Mouse (Mus musculus) forebrain, embryonic 15.5 days (tissue): ENCODE results near the gene Samd9l. TPM values are rescaled to one million over a fixed set of nuclear protein-coding genes. Genes with fewer than 3 reads are reported as not detected.
"Not testable (repeated sequence)": the region's sequence is repeated elsewhere in the genome, so short reads cannot be mapped to it uniquely, and the experiment has no call there.

Source experiments
- ATAC-seq: fragments of 200-750 bp; cut with Nextera tagmentation; replicated peaks from 2 replicates; pipeline ENCODE4 v1.8.0; 2017; ENCODE audit warnings: mild to moderate bottlenecking, moderate TSS enrichment, moderate library complexity
- H3K27ac ChIP-seq: fragments of 300-500 bp; sonication (generic); replicated peaks from 2 replicates; pipeline ENCODE4 v1.5.1; 2015; ENCODE audit warnings: mild to moderate bottlenecking, inconsistent platforms
- H3K27me3 ChIP-seq: fragments of 300-500 bp; sonication (generic); 2 replicates; pipeline ENCODE4 v1.6.1; 2015; ENCODE audit warnings: inconsistent platforms
- H3K36me3 ChIP-seq: fragments of 300-500 bp; sonication (generic); 2 replicates; pipeline ENCODE4 v1.6.1; 2015; ENCODE audit warnings: mild to moderate bottlenecking, inconsistent platforms
- H3K4me1 ChIP-seq: fragments of 300-500 bp; sonication (generic); 2 replicates; pipeline ENCODE4 v1.6.1; 2015; ENCODE audit warnings: inconsistent platforms
- H3K4me2 ChIP-seq: fragments of 300-500 bp; sonication (generic); replicated peaks from 2 replicates; pipeline ENCODE4 v1.6.1; 2015; ENCODE audit warnings: mild to moderate bottlenecking, inconsistent platforms
- H3K4me3 ChIP-seq: fragments of 300-500 bp; sonication (generic); 2 replicates; pipeline ENCODE4 v1.5.1; 2015; ENCODE audit warnings: mild to moderate bottlenecking, inconsistent platforms
- H3K9ac ChIP-seq: fragments of 300-500 bp; sonication (generic); replicated peaks from 2 replicates; pipeline ENCODE4 v1.6.1; 2015; ENCODE audit warnings: mild to moderate bottlenecking, inconsistent platforms
- H3K9me3 ChIP-seq: fragments of 300-500 bp; sonication (generic); 2 replicates; pipeline ENCODE4 v1.6.1; 2016; ENCODE audit warnings: inconsistent platforms
- WGBS: fragments of 180-500 bp; shearing (Covaris S2); methylation state at CpG from one replicate; pipeline ENCODE4 v1.1.7; 2015; ENCODE audit warnings: mixed read lengths; 5-methylcytosine and 5-hydroxymethylcytosine counted together
- polyA plus RNA-seq: library from polyadenylated mRNA; unstranded; fragments of >200 nt; fragmentation: Nextera tagmentation; extraction: Ambion mirVana; gene quantifications from 2 replicates; pipeline ENCODE4 v1.2.1, GENCODE M21; 2015

The Samd9l gene
- polyA plus RNA-seq, 1 experiment from 2014 or later, result 1.1 TPM

DNA sequence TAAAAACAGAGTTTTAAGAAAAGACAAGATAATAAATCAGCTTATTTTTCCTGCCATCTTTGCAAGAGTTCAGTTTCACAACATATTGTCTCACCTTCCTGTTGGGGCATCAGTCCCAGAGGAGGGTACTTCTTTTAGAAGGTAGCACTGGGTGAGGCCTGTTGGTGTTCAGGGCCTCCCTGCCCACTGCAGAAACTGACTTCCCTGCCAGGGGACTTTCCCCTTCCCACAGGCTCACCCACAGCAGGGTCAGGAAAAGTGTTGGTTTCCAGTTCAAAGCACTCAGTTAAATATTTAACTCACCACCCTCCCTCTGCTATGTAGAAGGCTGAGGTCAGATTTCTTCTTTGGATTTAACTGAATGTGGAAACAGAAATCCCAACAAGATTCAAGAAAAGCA lies 14.6 kb downstream of the Samd9l start:
- not testable (repeated sequence) for H3K4me1 ChIP-seq, H3K4me3 ChIP-seq, H3K9ac ChIP-seq, H3K36me3 ChIP-seq, H3K4me2 ChIP-seq, H3K27me3 ChIP-seq, H3K27ac ChIP-seq, ATAC-seq, H3K9me3 ChIP-seq

DNA sequence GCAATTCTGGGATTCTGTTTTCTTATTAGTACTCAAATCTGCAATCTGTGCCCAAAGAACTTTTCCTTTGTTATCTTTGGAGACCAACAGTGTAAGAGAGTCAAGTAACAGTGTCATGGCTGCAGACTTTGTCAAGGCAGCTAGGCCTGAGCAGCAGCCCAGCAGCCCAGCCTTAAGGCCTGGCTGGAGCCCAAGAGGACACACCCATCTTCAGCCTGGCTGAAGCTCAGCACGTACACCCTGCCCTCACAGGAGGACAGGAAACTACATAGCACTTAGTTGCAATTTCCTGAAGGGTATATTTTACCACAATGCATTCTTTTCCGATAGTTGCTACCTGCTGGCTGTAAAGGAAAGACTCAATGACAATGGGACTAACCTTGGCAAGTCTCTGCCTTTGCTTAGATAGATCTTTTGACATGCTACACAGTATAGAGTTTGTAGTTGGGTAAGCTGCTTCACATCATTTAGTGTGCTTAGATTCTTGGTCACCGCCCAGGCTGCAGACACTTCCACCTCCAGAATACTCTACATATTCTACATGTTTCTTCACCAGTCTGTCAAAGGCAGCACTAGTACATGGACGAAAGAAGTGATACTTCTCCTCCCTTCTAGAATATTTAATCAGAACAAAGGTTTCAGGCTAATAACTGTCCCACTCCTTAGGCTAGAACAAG lies 15.1 kb downstream of the Samd9l start:
- H3K27me3 ChIP-seq, H3K4me1 ChIP-seq, H3K27ac ChIP-seq, ATAC-seq, H3K9me3 ChIP-seq, H3K36me3 ChIP-seq, H3K4me3 ChIP-seq, H3K4me2 ChIP-seq, H3K9ac ChIP-seq: not testable (repeated sequence)
- 31% methylated on average over 1 of the region's 4 CpGs for WGBS

DNA sequence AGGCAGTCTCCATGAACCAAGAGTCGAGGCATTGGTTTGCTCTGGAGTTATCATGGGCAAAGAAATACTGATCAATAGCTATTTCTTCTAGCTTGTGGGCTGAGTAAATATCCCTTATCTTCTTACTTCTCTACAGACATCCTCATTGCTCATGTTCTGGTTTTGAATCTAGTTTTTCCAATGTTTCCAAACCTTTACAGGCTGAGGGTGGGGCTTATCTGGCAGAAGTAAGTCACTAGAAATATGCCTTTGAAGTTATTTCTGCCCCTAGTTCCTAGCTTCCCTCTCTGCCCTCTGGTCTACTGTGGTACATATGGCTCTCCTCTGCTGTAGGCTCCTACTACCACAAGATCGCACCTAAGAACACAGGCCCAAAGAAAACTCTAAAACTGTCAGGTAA lies 20.2 kb downstream of the Samd9l start:
- ATAC-seq, result no peak
- no peaks in the 10 kb centered on the region for H3K36me3 ChIP-seq
- H3K27ac ChIP-seq, result no peak overlapping the region
- H3K4me1 ChIP-seq, result no peaks in the 10 kb centered on the region
- no peak overlapping the region for H3K9ac ChIP-seq
- H3K27me3 ChIP-seq, result no peaks in the 10 kb centered on the region
- WGBS, result 81% methylated on average over 2 of the region's 2 CpGs
- H3K4me2 ChIP-seq, result no peak overlapping the region
- H3K4me3 ChIP-seq, result no peak overlapping the region
- H3K9me3 ChIP-seq, result no peaks in the 10 kb centered on the region

DNA sequence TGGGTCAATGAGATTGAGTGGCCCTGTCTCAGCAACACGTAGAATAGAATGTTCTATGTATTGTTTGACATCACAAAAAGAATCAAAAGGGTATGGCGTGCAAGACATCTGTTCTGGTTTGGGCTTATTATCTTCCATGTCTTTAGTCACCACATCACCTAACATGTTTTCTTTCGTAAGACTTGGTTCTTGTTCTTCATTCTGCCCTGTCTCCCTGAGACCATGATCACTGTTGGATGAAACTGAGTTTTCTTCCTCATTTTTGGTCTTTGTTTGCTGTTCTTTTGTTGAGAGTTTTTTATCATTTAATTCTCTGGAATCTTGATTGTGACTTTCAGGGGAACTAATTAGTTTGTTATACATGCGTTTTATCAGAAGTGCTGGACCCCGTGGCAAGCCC lies 22.7 kb downstream of the Samd9l start:
- no peaks in the 10 kb centered on the region for H3K27me3 ChIP-seq
- no peak overlapping the region for H3K4me3 ChIP-seq
- no peak overlapping the region for H3K9ac ChIP-seq
- H3K4me2 ChIP-seq, result no peak overlapping the region
- no peak overlapping the region for H3K27ac ChIP-seq
- no peak for ATAC-seq
- H3K4me1 ChIP-seq, result no peaks in the 10 kb centered on the region
- no peaks in the 10 kb centered on the region for H3K36me3 ChIP-seq
- no peaks in the 10 kb centered on the region for H3K9me3 ChIP-seq
- 85% methylated on average over 5 of the region's 5 CpGs for WGBS

DNA sequence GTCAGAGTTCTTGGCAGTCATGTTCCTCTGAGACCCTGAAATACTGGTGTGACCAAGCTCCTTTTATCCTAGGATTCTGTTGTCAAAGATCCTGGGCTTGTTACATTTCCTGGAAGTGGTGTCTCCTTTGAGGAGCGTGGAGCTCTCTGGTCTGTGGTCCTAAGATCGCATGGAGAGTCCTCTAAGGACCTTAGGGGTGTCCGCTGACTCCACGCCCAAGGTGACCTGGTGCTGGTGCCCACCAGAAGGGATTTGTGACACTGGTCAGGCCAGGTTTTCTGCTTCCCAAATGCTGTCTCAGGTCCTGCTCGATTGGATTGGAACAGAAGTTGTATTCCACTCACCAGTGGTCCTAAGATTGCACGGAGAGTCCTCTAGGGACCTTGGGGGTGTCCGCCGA lies 29.8 kb downstream of the Samd9l start:
- no peak overlapping the region for H3K9ac ChIP-seq
- ATAC-seq, result no peak
- no peaks in the 10 kb centered on the region for H3K36me3 ChIP-seq
- H3K27ac ChIP-seq, result no peak overlapping the region
- no peaks in the 10 kb centered on the region for H3K27me3 ChIP-seq
- H3K4me3 ChIP-seq, result no peak overlapping the region
- H3K9me3 ChIP-seq, result no peaks in the 10 kb centered on the region
- 83% methylated on average over 8 of the region's 8 CpGs for WGBS
- no peaks in the 10 kb centered on the region for H3K4me1 ChIP-seq
- no peak overlapping the region for H3K4me2 ChIP-seq

DNA sequence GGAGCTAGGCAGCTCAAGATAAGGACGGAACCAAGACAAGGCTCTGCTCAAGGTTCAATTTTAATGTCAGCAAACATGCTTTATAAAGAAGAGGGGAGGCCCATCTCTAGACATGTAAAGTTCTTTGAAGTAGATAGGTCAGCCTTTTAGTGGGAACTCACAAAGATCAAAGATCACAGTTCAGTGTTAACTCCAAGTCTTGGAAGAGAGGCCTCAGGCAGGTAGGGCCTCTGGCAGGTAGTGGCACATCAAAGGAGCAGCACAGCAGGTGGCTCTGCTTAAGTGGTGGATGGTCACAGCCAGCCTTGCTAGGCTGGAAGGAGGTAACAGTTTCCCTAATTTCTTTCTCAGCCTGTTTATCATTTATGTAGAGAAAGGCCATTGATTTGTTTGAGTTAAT lies 33.8 kb downstream of the Samd9l start:
- not testable (repeated sequence) for H3K27me3 ChIP-seq, H3K4me2 ChIP-seq, H3K4me1 ChIP-seq, H3K9ac ChIP-seq, H3K4me3 ChIP-seq, H3K9me3 ChIP-seq, H3K36me3 ChIP-seq, ATAC-seq, H3K27ac ChIP-seq
- WGBS, result 89% methylated on average over 1 of the region's 1 CpGs

DNA sequence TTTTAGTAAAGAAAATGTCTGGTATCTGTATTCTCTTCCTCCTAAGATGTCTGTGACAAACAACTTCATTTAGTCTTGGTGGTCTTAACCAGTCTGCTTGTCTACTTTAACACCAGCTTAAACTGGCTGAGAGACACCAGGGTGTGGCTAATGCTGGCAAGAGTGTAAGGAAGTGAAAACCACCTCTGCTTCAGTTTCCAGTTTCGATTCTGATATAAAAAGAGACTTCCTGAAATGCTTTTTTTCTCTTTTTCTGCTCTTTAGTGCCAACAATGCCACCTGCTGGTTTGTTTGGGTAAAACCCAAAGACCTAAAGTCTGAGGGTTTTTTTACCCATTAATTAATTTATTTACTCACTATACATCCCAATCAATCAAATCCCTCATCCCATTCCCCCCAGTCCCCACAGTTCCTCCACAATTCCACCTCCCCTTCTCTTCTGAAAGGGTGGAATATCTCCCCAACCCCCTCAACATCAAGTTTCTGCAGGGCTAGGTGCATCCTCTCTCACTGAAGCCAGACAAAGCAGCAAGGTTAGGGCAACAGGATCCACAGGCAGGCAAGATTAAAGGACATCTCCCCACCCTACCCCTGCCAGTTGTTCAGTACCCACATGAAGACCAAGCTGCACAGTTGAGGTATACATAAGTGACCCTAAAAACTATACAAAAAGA lies 53.3 kb downstream of the Samd9l start:
- peak; percentile 47; the same call in 1 of the 2 replicates for ATAC-seq

DNA sequence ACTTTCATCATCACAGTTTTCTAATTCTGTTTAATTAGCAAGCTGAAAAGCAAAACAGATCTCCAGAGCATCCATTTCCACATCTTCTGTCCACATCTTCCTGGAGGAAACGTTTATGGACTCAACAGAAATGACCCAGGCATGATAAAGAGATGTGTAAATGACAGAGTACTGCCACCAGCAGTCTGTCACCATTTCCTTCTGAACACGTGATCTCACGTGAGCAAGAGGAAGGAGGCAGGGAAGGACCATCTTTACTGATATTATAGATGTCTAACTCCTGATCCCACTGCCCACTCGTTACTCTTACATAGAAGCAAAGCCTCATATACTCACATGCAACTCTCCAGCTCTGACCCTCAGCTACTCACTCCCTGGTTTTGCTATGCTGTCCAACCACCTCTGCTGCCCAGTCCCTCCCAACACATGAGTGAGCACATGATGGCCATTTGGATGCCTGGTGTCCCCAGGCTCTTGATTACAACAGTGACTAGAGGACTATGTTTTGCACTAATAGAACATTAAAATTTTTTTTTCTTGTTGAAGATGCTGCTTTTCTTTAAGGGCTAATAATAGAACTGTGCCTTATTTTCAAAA lies 54.2 kb downstream of the Samd9l start:
- not testable (repeated sequence) for H3K27ac ChIP-seq, ATAC-seq, H3K27me3 ChIP-seq, H3K4me3 ChIP-seq, H3K9ac ChIP-seq, H3K36me3 ChIP-seq, H3K9me3 ChIP-seq, H3K4me2 ChIP-seq, H3K4me1 ChIP-seq
- WGBS, result 77% methylated on average over 3 of the region's 4 CpGs

More for the DNA sequence above, 53.3 kb downstream of the Samd9l start:
- H3K27ac ChIP-seq, H3K36me3 ChIP-seq, H3K9ac ChIP-seq, H3K9me3 ChIP-seq, H3K27me3 ChIP-seq, H3K4me2 ChIP-seq, H3K4me3 ChIP-seq, H3K4me1 ChIP-seq: not testable (repeated sequence)
- WGBS, result 13% methylated on average over 1 of the region's 1 CpGs

DNA sequence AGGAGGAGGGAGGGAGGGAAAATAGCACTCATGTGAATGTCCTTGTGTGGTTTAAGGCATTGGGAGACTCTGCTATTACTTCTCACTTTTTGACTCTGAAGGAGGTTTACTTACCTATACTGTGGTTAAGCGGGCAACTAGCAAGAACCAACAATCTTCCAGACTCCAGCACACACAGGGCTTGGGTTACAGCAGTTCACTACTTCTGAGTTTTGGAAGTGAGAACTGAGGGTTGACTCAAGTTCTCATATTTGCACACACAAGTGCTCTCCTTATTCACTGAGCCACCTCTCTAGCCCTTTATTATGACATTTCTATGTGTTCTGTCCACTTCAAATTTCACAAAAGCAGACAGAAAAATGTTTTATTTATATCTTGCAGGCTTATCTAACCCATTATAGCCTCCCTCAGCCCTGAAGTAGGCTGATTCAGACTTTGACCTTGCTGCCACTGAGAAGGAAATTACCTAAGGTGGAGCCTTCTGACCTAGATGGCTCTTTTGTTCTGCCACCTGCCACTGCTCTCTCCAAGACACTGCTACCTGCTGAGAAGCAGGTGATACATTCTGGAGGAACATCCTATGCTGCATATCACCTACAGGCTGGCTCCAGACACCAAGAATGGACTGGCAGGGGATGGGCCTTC lies 55.6 kb downstream of the Samd9l start:
- not testable (repeated sequence) for H3K4me1 ChIP-seq, H3K27ac ChIP-seq, H3K9ac ChIP-seq, H3K27me3 ChIP-seq, H3K4me2 ChIP-seq, H3K36me3 ChIP-seq, ATAC-seq, H3K4me3 ChIP-seq, H3K9me3 ChIP-seq
- 85% methylated on average over 1 of the region's 1 CpGs for WGBS

DNA sequence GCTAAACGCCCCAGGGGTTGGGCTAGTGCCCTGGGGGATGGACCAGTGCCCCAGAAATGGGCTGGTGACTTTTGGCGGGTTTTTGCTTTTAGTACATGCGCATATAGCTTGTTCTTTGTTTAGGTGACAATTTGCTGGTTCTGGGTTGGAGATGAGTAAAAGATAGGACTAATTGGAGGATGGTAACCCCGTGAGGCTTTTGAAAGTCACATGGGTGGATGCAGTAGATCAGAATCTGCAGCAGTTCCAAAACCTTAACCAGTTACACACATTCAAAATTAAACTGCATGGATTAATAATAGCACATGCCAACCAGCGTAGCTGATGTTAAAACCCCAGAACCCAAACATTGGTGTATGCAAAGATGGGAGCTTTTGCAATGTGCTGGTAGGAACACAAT lies 57.9 kb downstream of the Samd9l start:
- Histone ChIP-seq H3K27me3 (no peaks in the 10 kb centered on the region), H3K4me1 (0 out of 2 replicates have a peak, but pooled peaks cover 4% of the 10 kb centered on the region), H3K9me3 (no peaks in the 10 kb centered on the region), H3K4me2 (peak overlapping the region; percentile 37), H3K9ac (no peak overlapping the region), H3K4me3 (no peak overlapping the region; the same call in 1 of the 2 replicates), H3K36me3 (no peaks in the 10 kb centered on the region), H3K27ac (no peak overlapping the region)
- 43% methylated on average over 5 of the region's 5 CpGs for WGBS
- peak; percentile 38 for ATAC-seq

DNA sequence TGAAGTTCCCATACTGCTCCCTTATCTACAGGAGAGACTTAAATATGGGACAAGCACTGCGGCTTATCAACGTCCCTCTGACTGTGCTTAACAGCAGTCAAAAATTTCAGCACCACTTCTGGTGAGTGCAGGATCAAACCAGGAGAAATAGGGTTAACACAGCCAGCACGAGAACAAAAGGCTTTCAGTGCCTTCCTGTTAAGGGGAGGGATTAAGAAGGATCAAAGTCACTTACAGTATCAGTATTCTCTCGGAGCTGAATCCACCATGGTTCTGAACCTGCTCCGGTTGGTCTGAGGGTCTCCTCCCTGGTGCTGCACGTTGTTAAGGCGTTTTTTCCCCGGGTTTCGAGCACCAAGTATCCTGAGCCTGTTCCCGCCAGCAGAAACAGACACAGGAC lies 58.4 kb downstream of the Samd9l start:
- H3K36me3 ChIP-seq, H3K9me3 ChIP-seq, H3K27me3 ChIP-seq, H3K27ac ChIP-seq, H3K4me1 ChIP-seq: not testable (repeated sequence)
- Histone ChIP-seq H3K4me3 (peak overlapping the region; percentile 25), H3K9ac (0 out of 2 replicates have a peak overlapping the region, but pooled peaks have one; percentile 23), H3K4me2 (peak overlapping the region; percentile 37)
- ATAC-seq, result peak; percentile 71
- 13% methylated on average over 10 of the region's 10 CpGs for WGBS

DNA sequence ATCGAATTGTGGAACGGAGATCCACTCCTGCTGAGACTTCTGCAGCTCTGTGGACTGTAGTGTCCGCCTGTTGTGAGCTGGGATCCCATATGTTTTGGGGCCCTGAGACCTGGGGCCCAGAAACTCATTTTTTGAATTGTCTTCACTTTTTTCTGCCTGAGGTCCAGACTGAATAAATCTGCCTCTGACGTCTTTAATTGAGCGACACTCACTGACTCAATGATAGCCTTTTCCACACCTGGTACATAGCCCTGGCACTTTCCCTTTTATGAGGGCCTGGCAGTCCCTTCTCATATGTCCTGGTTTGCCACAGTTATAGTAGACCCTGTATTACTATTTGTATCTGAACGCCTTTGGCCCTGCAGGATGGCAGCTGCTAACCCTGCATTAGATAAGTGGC lies 60.2 kb downstream of the Samd9l start:
- not testable (repeated sequence) for H3K27me3 ChIP-seq, H3K9me3 ChIP-seq, H3K4me3 ChIP-seq, H3K27ac ChIP-seq, H3K4me1 ChIP-seq, H3K4me2 ChIP-seq, ATAC-seq, H3K9ac ChIP-seq, H3K36me3 ChIP-seq
- WGBS, result 75% methylated on average over 6 of the region's 6 CpGs
